Mouse (Mus musculus) limb, embryonic 14.5 days (tissue): Measurements from ENCODE around the gene Sipa1l1. TPM values are rescaled to one million over a fixed set of nuclear protein-coding genes. Genes with fewer than 3 reads are reported as not detected.

Experiments
- ATAC-seq: fragments of 200-750 bp; cut with Nextera tagmentation; 2 replicates; pipeline ENCODE4 v1.8.0; 2017; ENCODE audit warnings: low read depth, moderate number of reproducible peaks, moderate TSS enrichment; ENCODE audit not compliant: low FRiP score
- DNase-seq: peaks from one replicate; pipeline ENCODE4 v3.0.0-alpha.2; 2015; ENCODE audit warnings: low spot score
- H3K27ac ChIP-seq: fragments of 300-500 bp; sonication (generic); replicated peaks from 2 replicates; pipeline ENCODE4 v1.5.1; 2014; ENCODE audit warnings: low read depth, mild to moderate bottlenecking, low read length, moderate library complexity, mixed read lengths
- H3K27me3 ChIP-seq: fragments of 300-500 bp; sonication (generic); 2 replicates; pipeline ENCODE4 v1.6.1; 2014; ENCODE audit warnings: low read length, mixed read lengths; ENCODE audit not compliant: control insufficient read depth, insufficient read depth
- H3K36me3 ChIP-seq: fragments of 300-500 bp; sonication (generic); 2 replicates; pipeline ENCODE4 v1.6.1; 2014; ENCODE audit warnings: mild to moderate bottlenecking, low read length, moderate library complexity, mixed read lengths; ENCODE audit not compliant: control insufficient read depth, insufficient read depth
- H3K4me1 ChIP-seq: fragments of 300-500 bp; sonication (generic); 2 replicates; pipeline ENCODE4 v1.6.1; 2014; ENCODE audit warnings: antibody characterized with exemption, low read length, mixed read lengths; ENCODE audit not compliant: control insufficient read depth, insufficient read depth
- H3K4me2 ChIP-seq: fragments of 300-500 bp; sonication (generic); replicated peaks from 2 replicates; pipeline ENCODE4 v1.6.1; 2014; ENCODE audit warnings: low read depth, mild to moderate bottlenecking, low read length, moderate library complexity; ENCODE audit not compliant: severe bottlenecking
- H3K4me3 ChIP-seq: fragments of 300-500 bp; sonication (generic); replicated peaks from 2 replicates; pipeline ENCODE4 v1.5.1; 2014; ENCODE audit warnings: low read length
- H3K9ac ChIP-seq: fragments of 300-500 bp; sonication (generic); 2 replicates; pipeline ENCODE4 v1.6.1; 2014; ENCODE audit warnings: mild to moderate bottlenecking, low read depth, low read length, moderate library complexity; ENCODE audit not compliant: severe bottlenecking
- H3K9me3 ChIP-seq: fragments of 300-500 bp; sonication (generic); 2 replicates; pipeline ENCODE4 v1.6.1; 2016; ENCODE audit warnings: low read length; ENCODE audit not compliant: control insufficient read depth
- POLR2A ChIP-seq: fragments of 200-500 bp; IDR thresholded peaks from 2 replicates; pipeline ENCODE4 v1.8.0; 2012; ENCODE audit warnings: inconsistent platforms, mild to moderate bottlenecking, moderate library complexity, borderline replicate concordance; ENCODE audit not compliant: insufficient read depth, insufficient read length; ENCODE audit errors: extremely low read depth
- WGBS: fragments of 180-500 bp; shearing (Covaris S2); extraction: QIAGEN DNeasy Blood & Tissue Kit; methylation state at CpG from one replicate; pipeline ENCODE4 v1.1.7; 2014; 5-methylcytosine and 5-hydroxymethylcytosine counted together
- polyA plus RNA-seq, 2 experiments: library from polyadenylated mRNA; depleted of rRNA in 1 of 2; stranded (reverse) in 1 of 2; unstranded in 1 of 2; fragments of >200 nt; fragmentation: Nextera tagmentation in 1 of 2; extraction: Ambion mirVana in 1 of 2; gene quantifications; 2 replicates each; pipeline versions ENCODE4 v1.2.1 to v1.2.3; 2012 to 2014

The Sipa1l1 gene
- polyA plus RNA-seq, 2 experiments, result 29.5 to 31.0 TPM

DNA sequence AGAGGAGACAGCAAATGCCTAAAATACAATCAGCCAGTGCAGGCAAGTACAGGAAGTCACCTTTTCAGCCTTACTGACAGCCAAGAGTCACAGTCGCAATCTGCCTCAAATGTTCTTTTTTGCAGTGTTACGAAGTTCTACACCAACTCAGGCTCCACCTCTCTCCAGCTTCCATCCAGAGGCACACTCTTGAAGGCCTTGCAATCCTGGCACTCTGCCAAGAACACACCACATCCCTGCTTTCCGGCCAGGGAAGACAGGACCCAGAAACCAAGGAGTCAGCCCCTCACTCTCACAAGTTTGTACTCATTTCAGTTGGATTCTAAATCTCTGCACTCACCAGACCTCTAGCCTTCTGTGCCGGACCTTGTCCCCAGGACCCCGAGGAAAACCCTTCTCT lies 299.3 kb downstream of the Sipa1l1 start:
- no peak for TF ChIP-seq POLR2A
- WGBS, result 55% methylated on average over 5 of the region's 5 CpGs

DNA sequence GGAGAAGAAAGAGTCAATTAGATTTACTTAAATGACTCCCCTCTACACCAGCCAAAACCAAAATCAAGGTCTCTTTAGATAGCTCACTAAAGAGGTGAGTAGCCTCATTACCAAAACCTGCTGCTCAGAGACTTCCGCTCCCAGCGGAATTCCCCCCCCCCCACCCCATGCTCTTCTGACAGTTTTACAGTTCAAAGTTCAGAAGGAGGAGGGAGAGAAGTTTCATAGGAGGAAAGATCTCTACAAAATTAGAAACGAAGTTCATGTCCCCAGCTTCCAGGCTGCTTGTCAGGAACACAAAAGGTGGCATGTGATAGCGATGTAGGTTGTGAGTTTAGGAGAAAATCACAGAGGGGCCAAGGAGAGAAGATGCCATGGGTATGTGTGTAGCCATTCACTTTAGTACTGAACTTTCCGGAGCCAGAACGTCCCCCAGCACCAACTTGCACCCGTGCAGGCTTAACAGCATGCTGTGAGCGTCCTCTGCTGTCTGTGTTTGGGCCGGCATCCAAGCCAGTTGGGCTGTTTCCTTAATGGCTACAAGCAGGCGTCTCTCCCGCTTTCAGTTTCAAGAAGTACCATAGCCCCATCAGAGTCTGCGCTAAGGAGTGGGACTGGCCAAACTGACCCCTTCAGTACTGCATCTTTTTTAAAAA lies 300.7 kb downstream of the Sipa1l1 start:
- DNase-seq (peak; percentile 89), ATAC-seq (peak; percentile 90)
- H3K36me3 ChIP-seq, result no peaks in the 10 kb centered on the region
- H3K9me3 ChIP-seq, result no peaks in the 10 kb centered on the region
- H3K4me2 ChIP-seq, result peak overlapping the region; percentile 88
- TF ChIP-seq POLR2A, result no peak
- H3K4me3 ChIP-seq, result peak overlapping the region; percentile 48
- H3K27me3 ChIP-seq, result no peaks in the 10 kb centered on the region
- peaks cover 8% of the 10 kb centered on the region for H3K4me1 ChIP-seq
- WGBS, result 5% methylated on average over 12 of the region's 12 CpGs
- peak overlapping the region; percentile 71; the same call in 1 of the 2 replicates for H3K27ac ChIP-seq
- H3K9ac ChIP-seq, result peak overlapping the region; percentile 63

More for the DNA sequence above, 299.3 kb downstream of the Sipa1l1 start:
- Histone ChIP-seq H3K4me2 (no peak overlapping the region), H3K36me3 (no peaks in the 10 kb centered on the region), H3K9ac (no peak overlapping the region), H3K4me1 (peaks cover 8% of the 10 kb centered on the region), H3K9me3 (no peaks in the 10 kb centered on the region), H3K4me3 (no peak overlapping the region), H3K27ac (no peak overlapping the region), H3K27me3 (no peaks in the 10 kb centered on the region)
- no peak for ATAC-seq
- peak; percentile 49 for DNase-seq

DNA sequence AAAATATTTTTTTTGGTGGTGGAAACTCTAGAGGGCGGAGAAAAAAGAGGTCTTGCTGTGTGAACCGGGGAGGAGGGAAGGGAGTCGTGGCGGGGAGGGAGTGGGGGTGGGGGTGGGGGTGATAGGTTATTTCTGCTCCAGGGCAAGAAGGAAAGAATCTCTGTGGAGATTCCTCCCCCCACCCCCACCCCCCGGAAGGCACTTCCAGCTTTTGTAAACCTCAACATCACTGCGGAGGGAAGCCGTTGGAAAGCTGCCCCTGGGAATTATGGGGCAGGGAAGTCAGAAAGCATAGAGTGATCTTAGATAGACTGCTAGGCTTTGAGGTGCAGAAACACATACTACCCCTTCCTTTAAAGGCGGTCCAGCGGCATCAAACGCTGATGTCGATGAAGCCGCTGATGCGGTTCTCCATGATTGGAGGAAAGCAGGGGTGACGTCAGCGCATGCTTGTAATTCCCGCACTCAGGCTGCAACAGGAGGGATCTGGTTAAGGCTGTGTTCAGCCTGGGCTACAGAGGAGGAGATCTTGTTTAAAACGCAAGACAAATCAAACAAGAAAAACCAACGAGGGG lies 301.3 kb downstream of the Sipa1l1 start:
- ATAC-seq (peak; percentile 91), DNase-seq (peak; percentile 95)
- Histone ChIP-seq H3K4me3 (peak overlapping the region; percentile 48), H3K4me1 (peaks cover 8% of the 10 kb centered on the region), H3K27me3 (no peaks in the 10 kb centered on the region), H3K27ac (peak overlapping the region; percentile 71; the same call in 1 of the 2 replicates), H3K36me3 (no peaks in the 10 kb centered on the region), H3K9ac (peak overlapping the region; percentile 63), H3K4me2 (peak overlapping the region; percentile 88), H3K9me3 (no peaks in the 10 kb centered on the region)
- no peak for TF ChIP-seq POLR2A
- 1% methylated on average over 18 of the region's 18 CpGs for WGBS

DNA sequence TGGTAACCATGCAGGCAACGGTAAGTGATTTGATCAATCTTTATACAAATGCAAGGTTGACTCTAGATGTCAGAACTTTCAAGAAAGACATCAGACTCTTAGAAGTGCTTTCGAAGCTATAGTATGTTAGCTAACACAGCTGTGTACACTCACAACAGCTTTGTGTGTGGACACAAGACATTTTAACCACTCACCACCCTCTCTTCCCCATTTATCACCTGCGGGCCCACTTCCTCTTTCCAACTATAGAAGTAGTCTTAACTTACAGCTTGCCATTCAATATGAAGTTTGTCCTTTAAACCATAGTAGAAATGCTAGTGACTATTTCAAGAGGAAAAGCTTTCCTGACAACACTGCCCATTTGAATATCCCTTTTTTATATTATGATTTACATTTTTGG lies 303.7 kb downstream of the Sipa1l1 start:
- no peaks in the 10 kb centered on the region for H3K36me3 ChIP-seq
- H3K4me1 ChIP-seq, result peaks cover 12% of the 10 kb centered on the region
- 94% methylated on average over 3 of the region's 3 CpGs for WGBS
- no peak overlapping the region for H3K4me3 ChIP-seq
- H3K27me3 ChIP-seq, result no peaks in the 10 kb centered on the region
- H3K9me3 ChIP-seq, result no peaks in the 10 kb centered on the region
- ATAC-seq (no peak), DNase-seq (no peak)
- TF ChIP-seq POLR2A, result no peak
- no peak overlapping the region for H3K9ac ChIP-seq
- no peak overlapping the region for H3K27ac ChIP-seq
- H3K4me2 ChIP-seq, result no peak overlapping the region

DNA sequence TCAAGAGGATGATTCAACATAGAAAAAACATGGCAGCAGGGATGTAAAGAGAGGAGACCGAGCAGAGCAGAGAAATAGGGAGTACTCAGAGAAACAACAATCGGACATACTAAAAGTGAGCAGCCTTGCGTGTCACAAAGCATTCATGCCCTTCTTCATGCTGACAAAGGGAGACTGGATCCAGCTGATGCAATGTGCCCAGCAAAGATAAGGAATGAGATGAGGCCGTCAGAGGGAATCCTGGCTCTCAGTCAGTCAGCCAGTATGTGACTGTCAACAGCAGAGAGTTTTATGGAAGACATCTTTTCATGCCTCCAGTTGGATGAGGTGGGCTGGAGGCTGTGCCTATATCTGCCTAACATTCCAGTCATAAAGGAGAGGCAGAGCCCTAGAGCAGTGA lies 304.1 kb downstream of the Sipa1l1 start:
- H3K27me3 ChIP-seq, result no peaks in the 10 kb centered on the region
- peaks cover 14% of the 10 kb centered on the region for H3K4me1 ChIP-seq
- no peak for ATAC-seq
- H3K4me3 ChIP-seq, result no peak overlapping the region
- no peak overlapping the region for H3K9ac ChIP-seq
- no peak for DNase-seq
- TF ChIP-seq POLR2A, result no peak
- 91% methylated on average over 4 of the region's 4 CpGs for WGBS
- no peaks in the 10 kb centered on the region for H3K36me3 ChIP-seq
- H3K4me2 ChIP-seq, result no peak overlapping the region
- H3K9me3 ChIP-seq, result no peaks in the 10 kb centered on the region
- no peak overlapping the region for H3K27ac ChIP-seq
